Mouse (Mus musculus) C2C12 (cell line): ENCODE measurements around the gene Itpkb.

ENCODE experiments used
- CTCF ChIP-seq: IDR thresholded peaks from one replicate; pipeline ENCODE4 v1.5.1; 2011; ENCODE audit not compliant: control insufficient read depth, insufficient read depth, insufficient read length
- USF1 ChIP-seq: IDR thresholded peaks from one replicate; pipeline ENCODE4 v1.6.1; 2011; ENCODE audit warnings: low read depth, mild to moderate bottlenecking, control low read depth, moderate library complexity

GRCm38 (mm10) chr1:180328794-180329665 lies 1.3 kb upstream of the Itpkb start:
- no peak for TF ChIP-seq USF1
- no peak for TF ChIP-seq CTCF
